Mouse (Mus musculus): ENCODE measurements around the gene Lamtor4.
"Not testable (repeated sequence)": the region's sequence is repeated elsewhere in the genome, so short reads cannot be mapped to it uniquely, and the experiment has no call there.

Lamtor4 gene

GRCm38 (mm10) chr5:138255353-138256093 is at the start of gene Lamtor4:
TSS of gene Lamtor4 (plus strand) at chr5:138255482.
- peak; percentile 90 to 95 for DNase-seq

- DNase-seq: no peak
These were observed 48.0 kb upstream of the Lamtor4 start for GRCm38 (mm10) chr5:138207253-138207652.

GRCm38 (mm10) chr5:138207873-138208272 is 47.4 kb upstream of the Lamtor4 start:
- DNase-seq: no peak

- not testable (repeated sequence) for DNase-seq
These were observed 38.6 kb upstream of the Lamtor4 start for GRCm38 (mm10) chr5:138216632-138217031.

GRCm38 (mm10) chr5:138219864-138220263 is 35.4 kb upstream of the Lamtor4 start:
- DNase-seq: no peak

GRCm38 (mm10) chr5:138222111-138222510 is 33.2 kb upstream of the Lamtor4 start:
- DNase-seq: peak; percentile 49 to 52

- DNase-seq: no peak
These were observed 32.0 kb upstream of the Lamtor4 start for GRCm38 (mm10) chr5:138223287-138223686.

- DNase-seq: no peak
These were observed 29.6 kb upstream of the Lamtor4 start, which contains the start of gene Nxpe5 for GRCm38 (mm10) chr5:138225700-138226099. TSS of gene Nxpe5 (plus strand) at chr5:138225898.

- DNase-seq: no peak
These were observed 28.8 kb upstream of the Lamtor4 start for GRCm38 (mm10) chr5:138226491-138226890.

GRCm38 (mm10) chr5:138227367-138227766 is 27.9 kb upstream of the Lamtor4 start:
- no peak for DNase-seq

- DNase-seq: no peak
These were observed 27.3 kb upstream of the Lamtor4 start for GRCm38 (mm10) chr5:138228026-138228425.

GRCm38 (mm10) chr5:138229511-138229910 is 25.8 kb upstream of the Lamtor4 start:
- DNase-seq: no peak

- no peak for DNase-seq
These were observed 21.5 kb upstream of the Lamtor4 start for GRCm38 (mm10) chr5:138233778-138234177.

GRCm38 (mm10) chr5:138234224-138234623 is 21.1 kb upstream of the Lamtor4 start:
- no peak for DNase-seq

- DNase-seq: no peak
These were observed 13.8 kb upstream of the Lamtor4 start for GRCm38 (mm10) chr5:138241511-138241910.

- no peak for DNase-seq
These were observed 4.1 kb upstream of the Lamtor4 start for GRCm38 (mm10) chr5:138251144-138251543.

GRCm38 (mm10) chr5:138253061-138253460 is 2.2 kb upstream of the Lamtor4 start:
- DNase-seq: no peak

GRCm38 (mm10) chr5:138256094-138256467 is 799 bp downstream of the Lamtor4 start:
- no peak for DNase-seq

GRCm38 (mm10) chr5:138256966-138257584 is 1.8 kb downstream of the Lamtor4 start:
- peak in 1 of 2 experiments; percentile 14 for DNase-seq

- no peak for DNase-seq
These were observed 2.3 kb downstream of the Lamtor4 start for GRCm38 (mm10) chr5:138257585-138257978.

- DNase-seq: no peak
These were observed 2.8 kb downstream of the Lamtor4 start for GRCm38 (mm10) chr5:138258078-138258477.

- DNase-seq: no peak
These were observed 3.3 kb downstream of the Lamtor4 start for GRCm38 (mm10) chr5:138258542-138258941.

- no peak for DNase-seq
These were observed 3.7 kb downstream of the Lamtor4 start for GRCm38 (mm10) chr5:138258993-138259392.

- no peak for DNase-seq
These were observed 4.8 kb downstream of the Lamtor4 start for GRCm38 (mm10) chr5:138260051-138260450.

Measured in thymus, adult 18-20 months (tissue).